Mouse (Mus musculus): ENCODE data around the gene Ost4.

GRCm38 (mm10) chr5:30915456-30915855, 7.9 kb upstream of the Ost4 start:
- TF ChIP-seq EP300 (IDR thresholded peaks at IDR 0.05; ENCODE audit: low read depth) (no peak), CTCF (IDR thresholded peaks at IDR 0.05; ENCODE audit: low read depth) (no peak)

Data from heart, postnatal 0 days (tissue).